Mouse (Mus musculus) kidney, embryonic 14.5 days (tissue): ENCODE data around the gene Gm20909. TPM values are rescaled to one million over a fixed set of nuclear protein-coding genes. Genes with fewer than 3 reads are reported as not detected.
"Not testable (repeated sequence)": the region's sequence is repeated elsewhere in the genome, so short reads cannot be mapped to it uniquely, and the experiment has no call there.

Experiments used
- ATAC-seq: fragments of 200-750 bp; cut with Nextera tagmentation; 2 replicates; pipeline ENCODE4 v1.8.0; 2017; ENCODE audit warnings: moderate number of reproducible peaks, mild to moderate bottlenecking, moderate TSS enrichment, moderate library complexity; ENCODE audit not compliant: low FRiP score, low TSS enrichment
- H3K27ac ChIP-seq: fragments of 300-500 bp; sonication (generic); 2 replicates; pipeline ENCODE4 v1.5.1; 2014; ENCODE audit warnings: low read depth, mild to moderate bottlenecking, low read length, moderate library complexity, mixed read lengths
- H3K27me3 ChIP-seq: fragments of 300-500 bp; sonication (generic); 2 replicates; pipeline ENCODE4 v1.6.1; 2014; ENCODE audit warnings: mild to moderate bottlenecking, low read length; ENCODE audit not compliant: control insufficient read depth, insufficient read depth
- H3K36me3 ChIP-seq: fragments of 300-500 bp; sonication (generic); 2 replicates; pipeline ENCODE4 v1.6.1; 2014; ENCODE audit warnings: low read length, mixed read lengths; ENCODE audit not compliant: control insufficient read depth, insufficient read depth
- H3K4me1 ChIP-seq: fragments of 300-500 bp; sonication (generic); 2 replicates; pipeline ENCODE4 v1.6.1; 2014; ENCODE audit warnings: low read length, mixed read lengths; ENCODE audit not compliant: control insufficient read depth, insufficient read depth
- H3K4me2 ChIP-seq: fragments of 300-500 bp; sonication (generic); replicated peaks from 2 replicates; pipeline ENCODE4 v1.6.1; 2014; ENCODE audit warnings: low read depth, mild to moderate bottlenecking, low read length
- H3K4me3 ChIP-seq: fragments of 300-500 bp; sonication (generic); 2 replicates; pipeline ENCODE4 v1.5.1; 2014; ENCODE audit warnings: mild to moderate bottlenecking, low read length
- H3K9ac ChIP-seq: fragments of 300-500 bp; sonication (generic); 2 replicates; pipeline ENCODE4 v1.6.1; 2014; ENCODE audit warnings: low read depth, mild to moderate bottlenecking, low read length, moderate library complexity
- H3K9me3 ChIP-seq: fragments of 300-500 bp; sonication (generic); 2 replicates; pipeline ENCODE4 v1.6.1; 2016; ENCODE audit warnings: low read length; ENCODE audit not compliant: control insufficient read depth
- WGBS: fragments of 180-500 bp; shearing (Covaris S2); extraction: QIAGEN DNeasy Blood & Tissue Kit; methylation state at CpG from one replicate; pipeline ENCODE4 v1.1.7; 2014; 5-methylcytosine and 5-hydroxymethylcytosine counted together
- polyA plus RNA-seq: library from polyadenylated mRNA; unstranded; fragments of >200 nt; fragmentation: Nextera tagmentation; extraction: Ambion mirVana; gene quantifications from 2 replicates; pipeline ENCODE4 v1.2.1, GENCODE M21; 2014

The Gm20909 gene
- polyA plus RNA-seq = not detected in 2 replicates

GRCm38 (mm10) chrY:21164270-21164669, at the start of gene Gm20909:
Gene Gm20909, plus strand, starts transcription at chrY:21164570.
- not testable (repeated sequence) for ATAC-seq, H3K4me1 ChIP-seq, H3K4me3 ChIP-seq, H3K27ac ChIP-seq, H3K27me3 ChIP-seq, H3K36me3 ChIP-seq, H3K9ac ChIP-seq, H3K4me2 ChIP-seq, H3K9me3 ChIP-seq
- no CpG with 5 or more reads among the region's 4 CpGs for WGBS

Other genes starting within 250 kb of the Gm20909 start
- not detected in 2 replicates for gene Gm29866, start 170.9 kb upstream of the Gm20909 start, polyA plus RNA-seq
- gene Gm20865, start 77.0 kb downstream of the Gm20909 start, polyA plus RNA-seq = not detected in 2 replicates